Mouse (Mus musculus) MEL (cell line): ENCODE data around the gene Ptprk. TPM values are rescaled to one million over a fixed set of nuclear protein-coding genes. Genes with fewer than 3 reads are reported as not detected.

Experiments used
- DNase-seq: peaks from one replicate; pipeline ENCODE4 v3.0.0; 2011; ENCODE audit warnings: low read depth, low spot score
- H3K27ac ChIP-seq: 2 replicates; pipeline ENCODE4 v1.5.1; 2012; ENCODE audit warnings: low read depth, mild to moderate bottlenecking, control low read depth, low read length, moderate library complexity; ENCODE audit not compliant: control insufficient read depth
- H3K27me3 ChIP-seq, 2 experiments: fragments of 150-350 bp in 1 of 2; sonication (generic) in 1 of 2; 2 replicates each; pipeline ENCODE4 v1.6.1; 2012; ENCODE audit warnings: low read length in 2 of 2, mild to moderate bottlenecking in 2 of 2, improper control_type of control experiment in 1 of 2, moderate library complexity in 1 of 2; ENCODE audit not compliant: insufficient read depth in 2 of 2, control insufficient read depth in 1 of 2
- H3K36me3 ChIP-seq, 2 experiments: 2 replicates each; pipeline ENCODE4 v1.6.1; 2012 to 2014; ENCODE audit warnings: low read length in 2 of 2, improper control_type of control experiment in 1 of 2, inconsistent platforms in 1 of 2, mild to moderate bottlenecking in 1 of 2; ENCODE audit not compliant: insufficient read depth in 2 of 2, control insufficient read depth in 1 of 2
- H3K4me1 ChIP-seq, 2 experiments: fragments of 150-350 bp in 1 of 2; sonication (generic) in 1 of 2; 2 replicates each; pipeline ENCODE4 v1.6.1; 2012; ENCODE audit warnings: low read length in 2 of 2, improper control_type of control experiment in 1 of 2, mild to moderate bottlenecking in 1 of 2; ENCODE audit not compliant: insufficient read depth in 2 of 2, control insufficient read depth in 1 of 2
- H3K4me3 ChIP-seq, 2 experiments: fragments of 150-350 bp in 1 of 2; sonication (generic) in 1 of 2; 2 replicates each; pipeline ENCODE4 v1.5.1; 2012; ENCODE audit warnings: low read depth in 2 of 2, low read length in 2 of 2, mild to moderate bottlenecking in 2 of 2, moderate library complexity in 2 of 2, control low read depth in 1 of 2, improper control_type of control experiment in 1 of 2; ENCODE audit not compliant: control insufficient read depth in 1 of 2, insufficient read depth in 1 of 2
- H3K79me2 ChIP-seq: 2 replicates; pipeline ENCODE4 v1.6.1; 2012; ENCODE audit warnings: mild to moderate bottlenecking, low read length, moderate library complexity; ENCODE audit not compliant: control insufficient read depth, poor library complexity, insufficient read depth
- H3K9ac ChIP-seq: 2 replicates; pipeline ENCODE4 v1.6.1; 2012; ENCODE audit warnings: low read depth, mild to moderate bottlenecking, control low read depth, low read length, moderate library complexity; ENCODE audit not compliant: control insufficient read depth, poor library complexity, severe bottlenecking
- H3K9me3 ChIP-seq: fragments of 150-350 bp; sonication (generic); replicated peaks from 2 replicates; pipeline ENCODE4 v1.6.1; 2012; ENCODE audit warnings: mild to moderate bottlenecking, low read length, improper control_type of control experiment, moderate library complexity; ENCODE audit not compliant: insufficient read depth
- BHLHE40 ChIP-seq: IDR thresholded peaks from 2 replicates; pipeline ENCODE4 v1.6.1; 2012; ENCODE audit warnings: low read depth, mild to moderate bottlenecking, inconsistent platforms, low read length, improper control_type of control experiment, borderline replicate concordance
- E2F4 ChIP-seq: IDR thresholded peaks from 2 replicates; pipeline ENCODE4 v1.6.1; 2011; ENCODE audit warnings: low read depth, low read length, improper control_type of control experiment, borderline replicate concordance
- EP300 ChIP-seq, 2 experiments: IDR thresholded peaks; 2 replicates each; pipeline ENCODE4 v1.6.1; 2011; ENCODE audit warnings: improper control_type of control experiment in 2 of 2, low read length in 2 of 2, low read depth in 1 of 2, mild to moderate bottlenecking in 1 of 2
- ETS1 ChIP-seq: IDR thresholded peaks from 2 replicates; pipeline ENCODE4 v1.6.1; 2012; ENCODE audit warnings: low read depth, mild to moderate bottlenecking, inconsistent platforms, low read length, improper control_type of control experiment, moderate library complexity
- KAT2A ChIP-seq: conservative IDR thresholded peaks from 2 replicates; pipeline ENCODE4 v1.6.1; 2012; ENCODE audit warnings: low read depth, low read length, improper control_type of control experiment, inconsistent platforms
- MAFK ChIP-seq: IDR thresholded peaks from 2 replicates; pipeline ENCODE4 v1.6.1; 2011; ENCODE audit warnings: low read depth, mild to moderate bottlenecking, low read length, improper control_type of control experiment, borderline replicate concordance
- MAZ ChIP-seq: IDR thresholded peaks from 2 replicates; pipeline ENCODE4 v1.6.1; 2012; ENCODE audit warnings: low read depth, mild to moderate bottlenecking, inconsistent platforms, low read length, improper control_type of control experiment
- MEF2A ChIP-seq: IDR thresholded peaks from 2 replicates; pipeline ENCODE4 v1.6.1; 2014; ENCODE audit warnings: low read depth, mild to moderate bottlenecking, inconsistent platforms, low read length, improper control_type of control experiment; ENCODE audit not compliant: poor library complexity, insufficient replicate concordance, severe bottlenecking; ENCODE audit errors: extremely low read depth
- MXI1 ChIP-seq: IDR thresholded peaks from 2 replicates; pipeline ENCODE4 v1.6.1; 2011; ENCODE audit warnings: mild to moderate bottlenecking, low read depth, low read length, improper control_type of control experiment
- NELFE ChIP-seq: IDR thresholded peaks from 2 replicates; pipeline ENCODE4 v1.6.1; 2011; ENCODE audit warnings: low read depth, low read length, improper control_type of control experiment
- TAL1 ChIP-seq: IDR thresholded peaks from 2 replicates; pipeline ENCODE4 v1.6.1; 2012; ENCODE audit warnings: mild to moderate bottlenecking, inconsistent platforms, low read length, moderate library complexity, mixed read lengths
- TBP ChIP-seq: IDR thresholded peaks from 2 replicates; pipeline ENCODE4 v1.8.0; 2011; ENCODE audit warnings: low read depth, low read length, improper control_type of control experiment
- ZKSCAN1 ChIP-seq: IDR thresholded peaks from 2 replicates; pipeline ENCODE4 v1.6.1; 2012; ENCODE audit warnings: low read depth, mild to moderate bottlenecking, inconsistent platforms, low read length, improper control_type of control experiment, moderate library complexity
- polyA plus RNA-seq, 2 experiments: library from polyadenylated mRNA; stranded (reverse) in 1 of 2; unstranded in 1 of 2; fragments of >175 nt in 1 of 2; fragments of >200 nt in 1 of 2; gene quantifications; 2 replicates each; pipeline versions ENCODE4 v1.2.1 to v1.2.4; 2012; ENCODE audit warnings: low replicate concordance in 2 of 2, low read depth in 1 of 2; ENCODE audit not compliant: insufficient read length in 2 of 2, insufficient read depth in 1 of 2, missing spikeins in 1 of 2
- total RNA-seq: library from RNA; depleted of rRNA; stranded (reverse); fragments of 300-350 nt; gene quantifications from 2 replicates; pipeline ENCODE4 v1.2.3, GENCODE M21; 2012

The Ptprk gene
- total and polyA plus RNA-seq, 3 experiments: under 0.01 TPM; not detected in 2

GRCm38 (mm10) chr10:28096007-28096406 lies 21.4 kb downstream of the Ptprk start:
- Histone ChIP-seq H3K79me2 (no peaks in the 10 kb centered on the region), H3K27ac (no peak overlapping the region), H3K4me3 (no peak overlapping the region), H3K9me3 (no peaks in the 10 kb centered on the region), H3K9ac (no peak overlapping the region), H3K36me3 (no peaks in the 10 kb centered on the region), H3K4me1 (no peaks in the 10 kb centered on the region), H3K27me3 (no peaks in the 10 kb centered on the region)
- no peak for DNase-seq
- no peak for TF ChIP-seq BHLHE40
- no peak for TF ChIP-seq MAFK
- no peak for TF ChIP-seq MEF2A

- no peaks in the 10 kb centered on the region for H3K79me2 ChIP-seq
- no peak overlapping the region for H3K4me3 ChIP-seq
- H3K9me3 ChIP-seq: no peaks in the 10 kb centered on the region
- H3K36me3 ChIP-seq: no peaks in the 10 kb centered on the region
- no peak overlapping the region for H3K9ac ChIP-seq
- no peaks in the 10 kb centered on the region for H3K27me3 ChIP-seq
- H3K4me1 ChIP-seq: no peaks in the 10 kb centered on the region
- no peak for TF ChIP-seq E2F4
- no peak for TF ChIP-seq TAL1
- DNase-seq: no peak
- H3K27ac ChIP-seq: no peak overlapping the region
Measured at GRCm38 (mm10) chr10:28097637-28098036, 23.0 kb downstream of the Ptprk start.

GRCm38 (mm10) chr10:28098923-28099322 lies 24.3 kb downstream of the Ptprk start:
- TF ChIP-seq EP300 (IDR thresholded peaks at IDR 0.05; ENCODE audit: low read depth in 1 of 2, low read length in 2 of 2) (no peak), TBP (no peak), MEF2A (no peak), ZKSCAN1 (no peak), MAZ (no peak), KAT2A (no peak), ETS1 (no peak), MXI1 (no peak), NELFE (no peak)
- Histone ChIP-seq H3K9me3 (no peaks in the 10 kb centered on the region), H3K4me3 (no peak overlapping the region), H3K79me2 (no peaks in the 10 kb centered on the region), H3K36me3 (no peaks in the 10 kb centered on the region), H3K27ac (no peak overlapping the region), H3K27me3 (no peaks in the 10 kb centered on the region), H3K9ac (no peak overlapping the region), H3K4me1 (no peaks in the 10 kb centered on the region)
- DNase-seq: no peak
